Mouse (Mus musculus) heart, embryonic 16.5 days (tissue): ENCODE measurements around the gene Cul7. TPM values are rescaled to one million over a fixed set of nuclear protein-coding genes. Genes with fewer than 3 reads are reported as not detected.

Experiments used
- ATAC-seq: fragments of 200-750 bp; cut with Nextera tagmentation; replicated peaks from 2 replicates; pipeline ENCODE4 v1.8.0; 2017; ENCODE audit warnings: moderate number of reproducible peaks; ENCODE audit not compliant: insufficient read depth, low FRiP score; ENCODE audit errors: extremely low read depth
- H3K27ac ChIP-seq: fragments of 300-500 bp; sonication (generic); 2 replicates; pipeline ENCODE4 v1.5.1; 2014; ENCODE audit warnings: mild to moderate bottlenecking, low read length, control low read depth, moderate library complexity
- H3K27me3 ChIP-seq: fragments of 300-500 bp; sonication (generic); 2 replicates; pipeline ENCODE4 v1.6.1; 2014; ENCODE audit warnings: low read length, mixed read lengths; ENCODE audit not compliant: control insufficient read depth, insufficient read depth
- H3K36me3 ChIP-seq: fragments of 300-500 bp; sonication (generic); 2 replicates; pipeline ENCODE4 v1.6.1; 2014; ENCODE audit not compliant: control insufficient read depth, insufficient read depth
- H3K4me1 ChIP-seq: fragments of 300-500 bp; sonication (generic); 2 replicates; pipeline ENCODE4 v1.6.1; 2014; ENCODE audit warnings: low read length, mixed read lengths; ENCODE audit not compliant: control insufficient read depth, insufficient read depth
- H3K4me2 ChIP-seq: fragments of 300-500 bp; sonication (generic); 2 replicates; pipeline ENCODE4 v1.6.1; 2014; ENCODE audit warnings: low read depth, mild to moderate bottlenecking, control low read depth, low read length
- H3K4me3 ChIP-seq: fragments of 300-500 bp; sonication (generic); 2 replicates; pipeline ENCODE4 v1.5.1; 2014; ENCODE audit warnings: mild to moderate bottlenecking, control low read depth, low read length
- H3K9ac ChIP-seq: fragments of 300-500 bp; sonication (generic); 2 replicates; pipeline ENCODE4 v1.6.1; 2014; ENCODE audit warnings: low read length, control low read depth
- H3K9me3 ChIP-seq: fragments of 300-500 bp; sonication (generic); replicated peaks from 2 replicates; pipeline ENCODE4 v1.6.1; 2016; ENCODE audit warnings: low read length; ENCODE audit not compliant: control insufficient read depth
- WGBS: fragments of 180-500 bp; shearing (Covaris S2); extraction: QIAGEN DNeasy Blood & Tissue Kit; methylation state at CpG from one replicate; pipeline ENCODE4 v1.1.7; 2014; 5-methylcytosine and 5-hydroxymethylcytosine counted together
- polyA plus RNA-seq: library from polyadenylated mRNA; unstranded; fragments of >200 nt; fragmentation: Nextera tagmentation; extraction: Ambion mirVana; gene quantifications from 2 replicates; pipeline ENCODE4 v1.2.1, GENCODE M21; 2015

Gene Cul7
- 39.8 and 46.0 TPM in 2 replicates for polyA plus RNA-seq

GRCm38 (mm10) chr17:46650232-46651031 lies at the start of gene Cul7:
TSS of gene Cul7 (plus strand) at chr17:46650337.
- peak; percentile 92 for ATAC-seq
- WGBS = under 1% methylated on average over 58 of the region's 58 CpGs
- Histone ChIP-seq H3K4me3 (peak within 1 kb of the TSS; percentile 80), H3K4me2 (peak within 1 kb of the TSS; percentile 93), H3K9ac (peak within 1 kb of the TSS; percentile 97), H3K27ac (peak within 1 kb of the TSS; percentile 99), H3K9me3 (no peaks in the 10 kb centered on the region), H3K27me3 (no peaks in the 10 kb centered on the region), H3K4me1 (peaks cover 35% of the 10 kb centered on the region), H3K36me3 (peaks cover 31% of the 10 kb centered on the region)

- Histone ChIP-seq H3K27ac (no peak overlapping the region), H3K4me3 (no peak overlapping the region), H3K9ac (no peak overlapping the region), H3K4me2 (no peak overlapping the region), H3K36me3 (no peaks in the 10 kb centered on the region), H3K4me1 (peaks cover 10% of the 10 kb centered on the region), H3K9me3 (no peaks in the 10 kb centered on the region), H3K27me3 (no peaks in the 10 kb centered on the region)
- no peak for ATAC-seq
- WGBS = 93% methylated on average over 2 of the region's 2 CpGs
Measured at GRCm38 (mm10) chr17:46600569-46600968, 49.6 kb upstream of the Cul7 start.

- H3K9me3 ChIP-seq = no peaks in the 10 kb centered on the region
- WGBS = 41% methylated on average over 9 of the region's 9 CpGs
- ATAC-seq = 0 out of 2 replicates have a peak, but pooled peaks have one; percentile 42
- no peak overlapping the region for H3K4me2 ChIP-seq
- peaks cover 10% of the 10 kb centered on the region for H3K4me1 ChIP-seq
- H3K4me3 ChIP-seq = no peak overlapping the region
- H3K27me3 ChIP-seq = no peaks in the 10 kb centered on the region
- H3K27ac ChIP-seq = peak overlapping the region; percentile 64
- no peak overlapping the region for H3K9ac ChIP-seq
- no peaks in the 10 kb centered on the region for H3K36me3 ChIP-seq
Measured at GRCm38 (mm10) chr17:46602212-46602611, 47.9 kb upstream of the Cul7 start.

DNA sequence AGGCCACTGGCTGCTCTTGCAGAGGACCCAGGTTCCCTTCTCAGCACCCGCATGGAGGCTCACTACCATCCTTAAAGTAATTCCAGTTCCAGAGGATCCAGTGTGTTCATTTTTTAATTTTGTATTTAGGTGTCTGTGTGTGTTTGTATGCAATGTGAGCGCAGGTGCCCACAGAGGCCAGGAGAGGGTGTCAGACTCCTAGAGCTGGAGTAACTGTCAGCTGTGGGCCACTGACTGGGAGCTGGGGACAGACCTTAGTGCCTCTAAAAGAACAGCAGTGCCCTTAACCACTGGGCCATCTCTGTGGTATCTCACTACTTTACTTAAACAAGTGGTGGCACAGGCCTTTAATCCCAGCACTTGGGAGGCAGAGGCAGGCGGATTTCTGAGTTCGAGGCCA lies 46.9 kb upstream of the Cul7 start:
- H3K9ac ChIP-seq = no peak overlapping the region
- H3K27me3 ChIP-seq = no peaks in the 10 kb centered on the region
- ATAC-seq = no peak
- H3K4me3 ChIP-seq = no peak overlapping the region
- no peaks in the 10 kb centered on the region for H3K36me3 ChIP-seq
- no peaks in the 10 kb centered on the region for H3K9me3 ChIP-seq
- H3K4me2 ChIP-seq = no peak overlapping the region
- peaks cover 10% of the 10 kb centered on the region for H3K4me1 ChIP-seq
- no peak overlapping the region for H3K27ac ChIP-seq
- WGBS = 98% methylated on average over 4 of the region's 4 CpGs

- H3K27ac ChIP-seq = no peak overlapping the region
- no peak overlapping the region for H3K4me3 ChIP-seq
- no peaks in the 10 kb centered on the region for H3K27me3 ChIP-seq
- no peak overlapping the region for H3K9ac ChIP-seq
- no peaks in the 10 kb centered on the region for H3K36me3 ChIP-seq
- WGBS = 82% methylated on average over 5 of the region's 5 CpGs
- no peaks in the 10 kb centered on the region for H3K9me3 ChIP-seq
- ATAC-seq = no peak
- no peak overlapping the region for H3K4me2 ChIP-seq
- H3K4me1 ChIP-seq = peaks cover 14% of the 10 kb centered on the region
Measured at GRCm38 (mm10) chr17:46605126-46605525, 45.0 kb upstream of the Cul7 start.

DNA sequence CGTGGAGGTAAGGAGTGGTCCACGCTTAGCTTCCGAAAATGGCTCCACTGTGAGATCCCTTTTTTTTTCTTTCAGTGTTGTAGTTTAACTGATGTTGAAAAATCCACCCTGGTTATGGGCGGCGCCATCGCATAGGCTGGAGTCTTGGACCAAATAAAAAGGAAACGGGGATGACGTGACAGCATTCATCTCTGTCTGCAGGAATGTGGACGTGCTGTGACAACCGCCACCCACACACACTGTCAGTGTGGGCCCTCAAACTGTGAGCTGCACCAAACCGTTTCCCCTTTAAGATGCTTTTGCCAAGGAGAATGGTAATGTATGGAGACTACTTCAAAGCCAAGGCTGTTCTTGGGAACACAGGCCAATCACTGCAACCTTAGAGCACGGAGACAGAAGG lies 44.1 kb upstream of the Cul7 start:
- no peaks in the 10 kb centered on the region for H3K36me3 ChIP-seq
- H3K4me1 ChIP-seq = peaks cover 14% of the 10 kb centered on the region
- no peaks in the 10 kb centered on the region for H3K9me3 ChIP-seq
- no peak overlapping the region for H3K27ac ChIP-seq
- no peak overlapping the region for H3K4me2 ChIP-seq
- no peak overlapping the region for H3K4me3 ChIP-seq
- WGBS = 73% methylated on average over 12 of the region's 12 CpGs
- no peak for ATAC-seq
- no peaks in the 10 kb centered on the region for H3K27me3 ChIP-seq
- H3K9ac ChIP-seq = no peak overlapping the region

- no peaks in the 10 kb centered on the region for H3K27me3 ChIP-seq
- ATAC-seq = peak; percentile 83
- H3K9me3 ChIP-seq = no peaks in the 10 kb centered on the region
- peak overlapping the region; percentile 49 for H3K27ac ChIP-seq
- H3K4me3 ChIP-seq = no peak overlapping the region; the same call in 1 of the 2 replicates
- no peak overlapping the region for H3K9ac ChIP-seq
- H3K4me2 ChIP-seq = peak overlapping the region; percentile 39
- 52% methylated on average over 15 of the region's 15 CpGs for WGBS
- H3K4me1 ChIP-seq = peaks cover 23% of the 10 kb centered on the region
- no peaks in the 10 kb centered on the region for H3K36me3 ChIP-seq
Measured at GRCm38 (mm10) chr17:46609721-46610514, 40.2 kb upstream of the Cul7 start.

- WGBS = 96% methylated on average over 6 of the region's 6 CpGs
- Histone ChIP-seq H3K9ac (no peak overlapping the region), H3K36me3 (no peaks in the 10 kb centered on the region), H3K4me2 (no peak overlapping the region), H3K4me1 (peaks cover 23% of the 10 kb centered on the region), H3K27me3 (no peaks in the 10 kb centered on the region), H3K9me3 (no peaks in the 10 kb centered on the region), H3K27ac (no peak overlapping the region), H3K4me3 (no peak overlapping the region)
- no peak for ATAC-seq
Measured at GRCm38 (mm10) chr17:46611316-46611715, 38.8 kb upstream of the Cul7 start.

GRCm38 (mm10) chr17:46612189-46612588 lies 37.9 kb upstream of the Cul7 start:
- Histone ChIP-seq H3K9me3 (no peaks in the 10 kb centered on the region), H3K9ac (no peak overlapping the region; the same call in 1 of the 2 replicates), H3K36me3 (no peaks in the 10 kb centered on the region), H3K4me2 (no peak overlapping the region), H3K27me3 (no peaks in the 10 kb centered on the region), H3K4me1 (peaks cover 31% of the 10 kb centered on the region), H3K4me3 (no peak overlapping the region), H3K27ac (no peak overlapping the region)
- 68% methylated on average over 2 of the region's 2 CpGs for WGBS
- no peak for ATAC-seq
